ENCODE assay signal across 21 mouse cellular contexts in genomic region chr2:179414253-179414652, GRCm38 (mm10). TPM values are rescaled to one million over a fixed set of nuclear protein-coding genes. Genes with fewer than 3 reads are reported as not detected.
DNase-seq lines count a peak whose midpoint lies in the region; ATAC-seq lines count a peak whose summit lies in the region.
"Had no signal": no experiment of that assay in that cellular context is flagged by ENCODE, and none has a peak within 500 bp of the region (broad histone marks: within the 10 kb centered on the region; RNA-seq: fewer than 3 reads in every experiment).

No protein-coding gene starts in this region.

- WGBS in kidney, embryonic 14.5 days, result 71% methylated on average over 11 of the region's 11 CpGs
- 70% methylated on average over 11 of the region's 11 CpGs for WGBS in kidney, embryonic 16.5 days
- 73% methylated on average over 11 of the region's 11 CpGs for WGBS in kidney, embryonic 15.5 days
- 44% methylated on average over 11 of the region's 11 CpGs for WGBS in midbrain, embryonic 14.5 days
- 40% methylated on average over 11 of the region's 11 CpGs for WGBS in midbrain, embryonic 15.5 days

- no peak for ATAC-seq in kidney, embryonic 14.5 days (ENCODE audit: low FRiP score, low TSS enrichment)
- peak; percentile 64; the same call in 1 of the 2 replicates for ATAC-seq in kidney, embryonic 16.5 days (ENCODE audit: low FRiP score, low TSS enrichment)
- no peak for ATAC-seq in kidney, embryonic 15.5 days (replicated peaks; ENCODE audit: low FRiP score)
- ATAC-seq in midbrain, embryonic 14.5 days (ENCODE audit: low FRiP score, low TSS enrichment), result no peak; the same call in 1 of the 2 replicates
- no peak for ATAC-seq in midbrain, embryonic 15.5 days (replicated peaks)
- ATAC-seq: forebrain, embryonic 16.5 days had no signal

- no peaks in the 10 kb centered on the region for H3K27me3 ChIP-seq in kidney, embryonic 14.5 days (ENCODE audit: control insufficient read depth, insufficient read depth, low read length)
- H3K27me3 ChIP-seq in kidney, embryonic 16.5 days (ENCODE audit: insufficient read depth, low read length), result no peaks in the 10 kb centered on the region
- no peaks in the 10 kb centered on the region for H3K27me3 ChIP-seq in kidney, embryonic 15.5 days
- H3K27me3 ChIP-seq in midbrain, embryonic 14.5 days (ENCODE audit: control insufficient read depth, insufficient read depth, low read length), result no peaks in the 10 kb centered on the region
- H3K27me3 ChIP-seq in midbrain, embryonic 15.5 days (replicated peaks), result no peaks in the 10 kb centered on the region
- H3K27me3 ChIP-seq: CH12.LX; embryonic facial prominence, embryonic 15.5 days; heart, embryonic 13.5 days; hindbrain, embryonic 15.5 days had no signal

- H3K9ac ChIP-seq in kidney, embryonic 14.5 days (ENCODE audit: low read depth, low read length), result no peak overlapping the region
- H3K9ac ChIP-seq in kidney, embryonic 16.5 days (replicated peaks; ENCODE audit: low read length), result no peak overlapping the region
- no peak overlapping the region for H3K9ac ChIP-seq in kidney, embryonic 15.5 days
- no peak overlapping the region for H3K9ac ChIP-seq in midbrain, embryonic 14.5 days (replicated peaks; ENCODE audit: low read length)
- no peak overlapping the region for H3K9ac ChIP-seq in midbrain, embryonic 15.5 days
- H3K9ac ChIP-seq: embryonic facial prominence, embryonic 15.5 days; heart, embryonic 13.5 days; hindbrain, embryonic 15.5 days had no signal

- no peaks in the 10 kb centered on the region for H3K36me3 ChIP-seq in kidney, embryonic 14.5 days (ENCODE audit: control insufficient read depth, insufficient read depth, low read length)
- no peaks in the 10 kb centered on the region for H3K36me3 ChIP-seq in kidney, embryonic 16.5 days (ENCODE audit: insufficient read depth, low read length)
- H3K36me3 ChIP-seq in kidney, embryonic 15.5 days, result no peaks in the 10 kb centered on the region
- no peaks in the 10 kb centered on the region for H3K36me3 ChIP-seq in midbrain, embryonic 14.5 days (ENCODE audit: control insufficient read depth, insufficient read depth, low read length)
- H3K36me3 ChIP-seq in midbrain, embryonic 15.5 days (replicated peaks), result no peaks in the 10 kb centered on the region
- H3K36me3 ChIP-seq: embryonic facial prominence, embryonic 15.5 days; forebrain, embryonic 10.5 days; heart, embryonic 13.5 days; hindbrain, embryonic 15.5 days had no signal

- H3K9me3 ChIP-seq in kidney, embryonic 14.5 days (ENCODE audit: control insufficient read depth, low read length), result no peaks in the 10 kb centered on the region
- H3K9me3 ChIP-seq in kidney, embryonic 16.5 days (ENCODE audit: low read length), result 0 out of 2 replicates have a peak, but pooled peaks cover 2% of the 10 kb centered on the region
- no peaks in the 10 kb centered on the region for H3K9me3 ChIP-seq in kidney, embryonic 15.5 days (replicated peaks)
- H3K9me3 ChIP-seq in midbrain, embryonic 14.5 days (ENCODE audit: control insufficient read depth, low read length), result no peaks in the 10 kb centered on the region
- no peaks in the 10 kb centered on the region for H3K9me3 ChIP-seq in midbrain, embryonic 15.5 days
- H3K9me3 ChIP-seq: embryonic facial prominence, embryonic 15.5 days; forebrain, embryonic 10.5 days; hindbrain, embryonic 15.5 days had no signal

- H3K4me2 ChIP-seq in kidney, embryonic 14.5 days (replicated peaks; ENCODE audit: low read depth, low read length), result no peak overlapping the region
- no peak overlapping the region for H3K4me2 ChIP-seq in kidney, embryonic 16.5 days (replicated peaks; ENCODE audit: low read depth, low read length)
- H3K4me2 ChIP-seq in kidney, embryonic 15.5 days, result no peak overlapping the region
- H3K4me2 ChIP-seq in midbrain, embryonic 14.5 days (ENCODE audit: low read length), result no peak overlapping the region
- no peak overlapping the region for H3K4me2 ChIP-seq in midbrain, embryonic 15.5 days
- H3K4me2 ChIP-seq: embryonic facial prominence, embryonic 15.5 days; heart, embryonic 13.5 days; hindbrain, embryonic 15.5 days had no signal

- peak; percentile 4 for DNase-seq in kidney, adult 11 months
- peak; percentile 32 for DNase-seq in midbrain, embryonic 14.5 days
- DNase-seq in retina, postnatal 7 days (ENCODE audit: low read depth, low spot score), result peak; percentile 14
- DNase-seq: adrenal gland, adult 2 months; adrenal gland, postnatal 25 days; cerebellum, adult 2 months; cerebellum, postnatal 14 days; embryo, embryonic 11 days; gastrocnemius, postnatal 10 days; heart, postnatal 36 days had no signal

- no peak overlapping the region for H3K27ac ChIP-seq in kidney, embryonic 14.5 days (ENCODE audit: low read depth, low read length)
- H3K27ac ChIP-seq in kidney, embryonic 16.5 days (ENCODE audit: low read length), result no peak overlapping the region
- no peak overlapping the region for H3K27ac ChIP-seq in kidney, embryonic 15.5 days
- H3K27ac ChIP-seq in midbrain, embryonic 14.5 days (replicated peaks; ENCODE audit: low read depth, low read length), result no peak overlapping the region
- H3K27ac ChIP-seq in midbrain, embryonic 15.5 days, result no peak overlapping the region
- H3K27ac ChIP-seq: embryonic facial prominence, embryonic 15.5 days; forebrain, embryonic 10.5 days; heart, embryonic 13.5 days; hindbrain, embryonic 15.5 days had no signal

- H3K4me1 ChIP-seq in kidney, embryonic 14.5 days (ENCODE audit: control insufficient read depth, insufficient read depth, low read length), result no peaks in the 10 kb centered on the region
- no peaks in the 10 kb centered on the region for H3K4me1 ChIP-seq in kidney, embryonic 16.5 days (ENCODE audit: insufficient read depth, low read length)
- H3K4me1 ChIP-seq in kidney, embryonic 15.5 days, result no peaks in the 10 kb centered on the region
- no peaks in the 10 kb centered on the region for H3K4me1 ChIP-seq in midbrain, embryonic 14.5 days (ENCODE audit: control insufficient read depth, insufficient read depth, low read length)
- no peaks in the 10 kb centered on the region for H3K4me1 ChIP-seq in midbrain, embryonic 15.5 days
- H3K4me1 ChIP-seq: forebrain, embryonic 10.5 days had no signal

- H3K4me3 ChIP-seq in kidney, embryonic 14.5 days (ENCODE audit: low read length), result no peak overlapping the region
- H3K4me3 ChIP-seq in kidney, embryonic 16.5 days (ENCODE audit: low read length), result no peak overlapping the region
- H3K4me3 ChIP-seq in kidney, embryonic 15.5 days (replicated peaks), result no peak overlapping the region
- no peak overlapping the region for H3K4me3 ChIP-seq in midbrain, embryonic 14.5 days (replicated peaks; ENCODE audit: low read depth, low read length)
- H3K4me3 ChIP-seq in midbrain, embryonic 15.5 days, result no peak overlapping the region
- H3K4me3 ChIP-seq: embryonic facial prominence, embryonic 15.5 days; erythroblast, embryonic 14.5 days; forebrain, embryonic 10.5 days; heart, embryonic 13.5 days; hindbrain, embryonic 15.5 days had no signal

RNA-seq across cellular contexts. Expression of gene Cdh4, which starts 28.0 kb away (rescaled TPM):
- 14.5 and 19.4 TPM in 2 replicates for polyA plus RNA-seq in kidney, embryonic 14.5 days (2014; fragmentation: Nextera tagmentation; extraction: Ambion mirVana)
- polyA plus RNA-seq in kidney, embryonic 16.5 days (2015; fragmentation: Nextera tagmentation; extraction: Ambion mirVana), result 23.0 and 25.8 TPM in 2 replicates
- polyA plus RNA-seq in kidney, embryonic 15.5 days (2015; fragmentation: Nextera tagmentation; extraction: Ambion mirVana), result 23.2 and 24.1 TPM in 2 replicates
- 42.8 and 50.5 TPM in 2 replicates for polyA plus RNA-seq in midbrain, embryonic 14.5 days (2014; fragmentation: Nextera tagmentation; extraction: Ambion mirVana)
- 58.8 and 63.9 TPM in 2 replicates for polyA plus RNA-seq in midbrain, embryonic 15.5 days (2015; fragmentation: Nextera tagmentation; extraction: Ambion mirVana)
- polyA plus RNA-seq: erythroblast, embryonic 14.5 days had no signal
